Mouse (Mus musculus): ENCODE measurements around the gene Olfr780.
"Not testable (repeated sequence)": the region's sequence is repeated elsewhere in the genome, so short reads cannot be mapped to it uniquely, and the experiment has no call there.

Gene Olfr780

DNA sequence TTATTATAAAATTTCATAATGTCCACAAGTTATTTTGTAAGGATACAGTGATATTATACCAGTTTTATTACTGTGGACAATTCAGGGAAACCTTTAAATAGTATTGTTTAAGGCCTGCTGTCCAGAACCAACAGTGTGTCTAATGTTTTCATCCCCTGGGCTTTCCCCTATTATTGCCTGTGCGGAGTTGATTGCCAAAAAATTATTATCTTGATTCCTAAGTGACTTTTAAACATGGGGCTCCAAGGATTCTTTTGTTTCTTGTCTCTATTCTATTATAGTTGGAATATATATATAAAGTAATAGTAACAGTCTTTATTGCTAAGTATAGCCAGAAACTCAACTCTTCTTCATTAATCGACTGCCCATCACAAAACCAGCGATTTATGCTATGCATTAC lies at the start of gene Olfr780:
Gene Olfr780, plus strand, starts transcription at position 301 of the 400 bp plus-strand sequence.
- DNase-seq = no peak

DNA sequence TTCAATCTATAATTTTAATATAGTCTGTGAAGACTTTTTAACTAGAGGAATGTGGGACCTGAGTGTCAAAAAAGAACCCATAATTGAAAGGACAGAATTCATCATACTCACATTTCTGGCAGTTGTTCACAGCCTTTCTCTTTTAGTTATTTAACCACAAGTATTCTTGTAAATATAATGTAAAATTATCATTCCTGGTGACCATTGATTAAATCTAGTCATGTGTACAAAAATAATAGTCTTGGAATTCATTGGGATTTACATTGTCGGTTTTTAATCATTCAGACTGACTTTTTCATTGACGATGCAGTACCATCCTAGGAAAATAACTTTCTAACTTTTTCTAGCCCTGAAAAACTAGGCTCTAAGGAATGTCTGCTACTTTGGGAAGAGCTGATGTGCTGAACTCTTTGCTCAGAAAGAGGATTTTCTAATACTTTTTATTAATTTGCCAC lies 46.8 kb upstream of the Olfr780 start, which contains the start of gene Olfr777:
Gene Olfr777, minus strand, starts transcription at position 405 of the 455 bp plus-strand sequence.
- no peak for DNase-seq

DNA sequence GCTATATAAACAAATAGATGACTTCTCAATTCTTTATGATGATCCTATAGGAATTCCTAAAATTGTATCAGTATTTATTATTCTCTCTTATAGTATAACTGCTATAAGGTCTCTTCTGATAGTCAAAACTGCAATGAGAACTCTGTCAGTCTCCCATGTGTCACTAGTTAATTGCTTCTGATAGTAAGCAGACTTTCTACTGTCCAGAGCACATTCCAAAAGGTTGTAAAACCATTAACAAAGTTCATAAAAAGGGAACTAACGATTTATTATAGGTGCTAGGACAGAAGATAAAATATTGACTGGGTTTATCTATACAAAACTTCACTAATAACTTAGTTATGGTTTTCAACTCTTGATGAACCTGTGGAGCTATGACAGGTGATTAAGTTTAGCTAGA lies 4.9 kb upstream of the Olfr780 start:
- not testable (repeated sequence) for DNase-seq

GRCm38 (mm10) chr10:129313521-129313920 lies 4.4 kb upstream of the Olfr780 start:
- DNase-seq = not testable (repeated sequence)

- DNase-seq = no peak
These were observed 10.6 kb downstream of the Olfr780 start, which contains the start of gene Olfr781 for GRCm38 (mm10) chr10:129328554-129328953. TSS of gene Olfr781 (plus strand) at chr10:129328854.

GRCm38 (mm10) chr10:129348550-129348949 lies 30.6 kb downstream of the Olfr780 start, which contains the start of gene Olfr782:
TSS of gene Olfr782 (plus strand) at chr10:129348850.
- DNase-seq = no peak

DNA sequence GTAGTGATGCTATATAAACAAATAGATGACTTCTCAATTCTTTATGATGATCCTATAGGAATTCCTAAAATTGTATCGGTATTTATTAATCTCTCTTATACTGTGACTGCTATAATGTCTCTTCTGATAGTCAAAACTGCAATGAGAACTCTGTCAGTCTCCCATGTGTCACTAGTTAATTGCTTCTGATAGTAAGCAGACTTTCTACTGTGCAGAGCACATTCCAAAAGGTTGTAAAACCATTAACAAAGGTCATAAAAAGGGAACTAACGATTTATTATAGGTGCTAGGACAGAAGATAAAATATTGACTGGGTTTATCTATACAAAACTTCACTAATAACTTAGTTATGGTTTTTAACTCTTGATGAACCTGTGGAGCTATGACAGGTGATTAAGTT lies 34.6 kb downstream of the Olfr780 start:
- DNase-seq = not testable (repeated sequence)

GRCm38 (mm10) chr10:129356496-129356895 lies 38.6 kb downstream of the Olfr780 start:
- not testable (repeated sequence) for DNase-seq

- no peak for DNase-seq
These were observed 39.4 kb downstream of the Olfr780 start for GRCm38 (mm10) chr10:129357307-129357706.
